Mouse (Mus musculus) testis, adult 2 months (tissue): ENCODE results near the gene Il6ra.

Experiments
- CTCF ChIP-seq: fragments of 200-500 bp; IDR thresholded peaks from 2 replicates; pipeline ENCODE4 v1.5.1; 2012; ENCODE audit warnings: low read depth, mild to moderate bottlenecking, inconsistent platforms, low read length, moderate library complexity; ENCODE audit not compliant: control insufficient read depth, insufficient read depth, insufficient replicate concordance
- POLR2A ChIP-seq: fragments of 200-500 bp; IDR thresholded peaks from 2 replicates; pipeline ENCODE4 v1.6.1; 2012; ENCODE audit warnings: low read depth, mild to moderate bottlenecking, inconsistent platforms, low read length, moderate library complexity; ENCODE audit not compliant: control insufficient read depth

- no peak for TF ChIP-seq CTCF
- no peak for TF ChIP-seq POLR2A
Observed at GRCm38 (mm10) chr3:89874076-89874475, 38.9 kb downstream of the Il6ra start.
